Mouse (Mus musculus) intestine, postnatal 0 days (tissue): ENCODE data around the gene Utp3. TPM values are rescaled to one million over a fixed set of nuclear protein-coding genes. Genes with fewer than 3 reads are reported as not detected.

ENCODE experiments used
- ATAC-seq: fragments of 200-750 bp; cut with Nextera tagmentation; 2 replicates; pipeline ENCODE4 v1.8.0; 2017; ENCODE audit warnings: mild to moderate bottlenecking, moderate TSS enrichment, moderate library complexity
- H3K27ac ChIP-seq: fragments of 300-500 bp; sonication (generic); 2 replicates; pipeline ENCODE4 v1.5.1; 2014; ENCODE audit warnings: mild to moderate bottlenecking, low read depth, low read length, moderate library complexity
- H3K27me3 ChIP-seq: fragments of 300-500 bp; sonication (generic); replicated peaks from 2 replicates; pipeline ENCODE4 v1.6.1; 2014; ENCODE audit warnings: low read length, mixed read lengths; ENCODE audit not compliant: control insufficient read depth, insufficient read depth
- H3K36me3 ChIP-seq: fragments of 300-500 bp; sonication (generic); 2 replicates; pipeline ENCODE4 v1.6.1; 2014; ENCODE audit warnings: mild to moderate bottlenecking, moderate library complexity; ENCODE audit not compliant: control insufficient read depth, insufficient read depth
- H3K4me1 ChIP-seq: fragments of 300-500 bp; sonication (generic); replicated peaks from 2 replicates; pipeline ENCODE4 v1.6.1; 2014; ENCODE audit warnings: antibody characterized with exemption, low read length, mixed read lengths; ENCODE audit not compliant: control insufficient read depth, insufficient read depth
- H3K4me2 ChIP-seq: fragments of 300-500 bp; sonication (generic); replicated peaks from 2 replicates; pipeline ENCODE4 v1.6.1; 2014; ENCODE audit warnings: low read depth, mild to moderate bottlenecking, moderate library complexity
- H3K4me3 ChIP-seq: fragments of 300-500 bp; sonication (generic); 2 replicates; pipeline ENCODE4 v1.5.1; 2014; ENCODE audit warnings: low read depth, low read length
- H3K9ac ChIP-seq: fragments of 300-500 bp; sonication (generic); 2 replicates; pipeline ENCODE4 v1.6.1; 2014; ENCODE audit warnings: mild to moderate bottlenecking, low read depth, low read length
- H3K9me3 ChIP-seq: fragments of 300-500 bp; sonication (generic); 2 replicates; pipeline ENCODE4 v1.6.1; 2016; ENCODE audit warnings: mixed run types; ENCODE audit not compliant: control insufficient read depth
- CTCF ChIP-seq: sonication (generic); IDR thresholded peaks from 2 replicates; pipeline ENCODE4 v1.5.1; 2016; ENCODE audit warnings: low read depth, mild to moderate bottlenecking, control low read depth, antibody characterized with exemption, moderate library complexity
- WGBS: fragments of 180-500 bp; shearing (Covaris S2); extraction: QIAGEN DNeasy Blood & Tissue Kit; methylation state at CpG from one replicate; pipeline ENCODE4 v1.1.7; 2014; 5-methylcytosine and 5-hydroxymethylcytosine counted together
- polyA plus RNA-seq: library from polyadenylated mRNA; unstranded; fragments of >200 nt; fragmentation: Nextera tagmentation; extraction: Ambion mirVana; gene quantifications from 2 replicates; pipeline ENCODE4 v1.2.1, GENCODE M21; 2015

The Utp3 gene
- polyA plus RNA-seq, 1 experiment from 2014 or later: 27.8 TPM

- WGBS: 7% methylated on average over 14 of the region's 14 CpGs
- Histone ChIP-seq H3K9me3 (no peaks in the 10 kb centered on the region), H3K4me3 (peak overlapping the region; percentile 88), H3K36me3 (0 out of 2 replicates have a peak, but pooled peaks cover 5% of the 10 kb centered on the region), H3K27ac (0 out of 2 replicates have a peak overlapping the region, but pooled peaks have one; percentile 77), H3K4me2 (peak overlapping the region; percentile 81), H3K27me3 (no peaks in the 10 kb centered on the region), H3K4me1 (no peaks in the 10 kb centered on the region), H3K9ac (peak overlapping the region; percentile 78; the same call in 1 of the 2 replicates)
- TF ChIP-seq CTCF: no peak
- ATAC-seq: no peak
These were observed 12.0 kb downstream of the Utp3 start for GRCm38 (mm10) chr5:88566034-88566841.

GRCm38 (mm10) chr5:88569541-88569940, 15.3 kb downstream of the Utp3 start:
- Histone ChIP-seq H3K36me3 (0 out of 2 replicates have a peak, but pooled peaks cover 5% of the 10 kb centered on the region), H3K27me3 (no peaks in the 10 kb centered on the region), H3K9me3 (no peaks in the 10 kb centered on the region), H3K4me2 (no peak overlapping the region), H3K9ac (no peak overlapping the region), H3K27ac (no peak overlapping the region), H3K4me1 (no peaks in the 10 kb centered on the region), H3K4me3 (no peak overlapping the region)
- 63% methylated on average over 3 of the region's 3 CpGs for WGBS
- TF ChIP-seq CTCF: no peak
- no peak for ATAC-seq

DNA sequence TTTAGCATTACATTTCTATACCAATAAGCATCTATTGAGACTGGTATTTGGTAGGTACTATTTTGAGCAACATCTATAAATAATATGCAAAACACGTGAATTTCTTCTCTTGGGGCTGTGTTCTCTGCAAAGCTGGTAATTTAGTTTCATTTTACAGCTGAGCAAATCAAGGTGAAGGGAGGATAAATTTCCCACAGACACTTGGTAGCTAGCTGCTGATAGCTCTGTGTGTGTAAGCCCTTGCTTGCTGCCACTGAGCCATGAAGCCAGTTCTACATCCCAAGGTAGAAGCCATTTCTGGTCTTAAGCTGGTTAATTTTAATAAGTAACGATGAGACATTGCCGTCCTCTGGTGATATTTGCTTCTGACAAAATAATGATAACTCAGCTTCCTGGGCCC, 20.6 kb downstream of the Utp3 start:
- no peaks in the 10 kb centered on the region for H3K27me3 ChIP-seq
- 84% methylated on average over 3 of the region's 3 CpGs for WGBS
- no peak overlapping the region for H3K9ac ChIP-seq
- no peak overlapping the region for H3K4me3 ChIP-seq
- ATAC-seq: no peak
- H3K36me3 ChIP-seq: 0 out of 2 replicates have a peak, but pooled peaks cover 5% of the 10 kb centered on the region
- no peaks in the 10 kb centered on the region for H3K9me3 ChIP-seq
- no peak overlapping the region for H3K4me2 ChIP-seq
- H3K27ac ChIP-seq: no peak overlapping the region
- no peak for TF ChIP-seq CTCF
- H3K4me1 ChIP-seq: no peaks in the 10 kb centered on the region

DNA sequence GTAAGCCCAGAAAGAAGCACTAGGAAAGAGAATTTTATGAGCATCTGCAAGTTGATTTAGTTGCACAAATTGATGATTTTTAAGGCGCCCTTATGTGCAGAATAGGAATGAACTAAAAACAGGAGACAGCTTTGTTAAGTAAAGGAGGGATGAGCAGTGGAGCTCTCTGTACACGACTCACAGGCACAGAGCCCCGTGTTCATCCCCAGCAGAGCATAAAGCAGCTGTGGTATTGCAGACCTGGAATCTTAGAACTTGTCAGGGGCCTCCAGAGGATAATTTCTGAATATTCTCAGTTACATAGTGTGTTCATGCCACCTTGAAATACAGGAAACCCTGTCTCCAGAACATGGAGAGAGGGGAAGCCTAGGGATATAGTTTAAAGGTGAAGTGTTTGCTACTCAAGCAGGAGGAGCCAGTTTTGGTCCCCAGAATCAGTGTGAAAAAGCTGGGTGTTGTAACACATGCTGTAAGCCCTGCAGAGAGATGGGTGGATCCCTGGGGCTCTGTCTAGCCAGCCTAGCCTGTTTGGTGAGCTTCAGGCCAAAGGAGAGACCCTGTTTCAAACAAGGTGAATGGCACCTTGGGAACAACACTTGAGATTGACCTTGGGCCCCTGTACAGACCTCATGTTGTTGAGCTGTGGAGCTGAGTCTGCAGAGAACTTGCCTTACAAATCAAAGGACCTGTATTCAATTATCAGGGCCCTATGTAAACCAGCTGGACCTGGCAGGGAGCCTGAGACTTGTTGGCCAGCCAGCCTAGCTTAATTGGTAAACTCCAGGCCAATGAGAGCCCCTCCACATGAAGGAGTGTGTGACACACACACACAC, 21.5 kb downstream of the Utp3 start:
- no peaks in the 10 kb centered on the region for H3K27me3 ChIP-seq
- no peak overlapping the region for H3K9ac ChIP-seq
- no peak overlapping the region for H3K4me3 ChIP-seq
- no peak overlapping the region for H3K27ac ChIP-seq
- WGBS: 41% methylated on average over 3 of the region's 3 CpGs
- peak; percentile 72 for ATAC-seq
- no peak overlapping the region for H3K4me2 ChIP-seq
- no peaks in the 10 kb centered on the region for H3K9me3 ChIP-seq
- no peaks in the 10 kb centered on the region for H3K36me3 ChIP-seq
- no peak for TF ChIP-seq CTCF
- no peaks in the 10 kb centered on the region for H3K4me1 ChIP-seq

GRCm38 (mm10) chr5:88580681-88581080, 26.4 kb downstream of the Utp3 start:
- Histone ChIP-seq H3K4me2 (no peak overlapping the region), H3K9me3 (no peaks in the 10 kb centered on the region), H3K4me1 (0 out of 2 replicates have a peak, but pooled peaks cover 2% of the 10 kb centered on the region), H3K27me3 (no peaks in the 10 kb centered on the region), H3K27ac (no peak overlapping the region), H3K36me3 (no peaks in the 10 kb centered on the region), H3K9ac (no peak overlapping the region), H3K4me3 (no peak overlapping the region)
- WGBS: 60% methylated on average over 10 of the region's 10 CpGs
- no peak for ATAC-seq
- TF ChIP-seq CTCF: no peak

GRCm38 (mm10) chr5:88581343-88581742, 27.1 kb downstream of the Utp3 start:
- Histone ChIP-seq H3K4me1 (0 out of 2 replicates have a peak, but pooled peaks cover 2% of the 10 kb centered on the region), H3K9me3 (no peaks in the 10 kb centered on the region), H3K36me3 (no peaks in the 10 kb centered on the region), H3K27ac (no peak overlapping the region), H3K4me2 (no peak overlapping the region), H3K27me3 (no peaks in the 10 kb centered on the region), H3K4me3 (no peak overlapping the region), H3K9ac (no peak overlapping the region)
- TF ChIP-seq CTCF: no peak
- 96% methylated on average over 6 of the region's 6 CpGs for WGBS
- no peak for ATAC-seq
